Mouse (Mus musculus) adrenal gland, postnatal 25 days (tissue): ENCODE measurements around the gene Lhcgr. TPM values are rescaled to one million over a fixed set of nuclear protein-coding genes. Genes with fewer than 3 reads are reported as not detected.

Experiments used
- DNase-seq: peaks from one replicate; pipeline ENCODE4 v3.0.0; 2021; ENCODE audit warnings: mixed read lengths
- total RNA-seq: library from RNA; stranded (reverse); gene quantifications from 2 replicates; pipeline ENCODE4 v1.2.3, GENCODE M21; 2021

Gene Lhcgr
- total RNA-seq, 1 experiment from 2014 or later: not detected

GRCm38 (mm10) chr17:88703112-88703511 is 88.7 kb downstream of the Lhcgr start:
- no peak for DNase-seq

GRCm38 (mm10) chr17:88702345-88702744 is 89.4 kb downstream of the Lhcgr start:
- no peak for DNase-seq

GRCm38 (mm10) chr17:88700901-88701300 is 90.9 kb downstream of the Lhcgr start:
- DNase-seq: no peak

DNA sequence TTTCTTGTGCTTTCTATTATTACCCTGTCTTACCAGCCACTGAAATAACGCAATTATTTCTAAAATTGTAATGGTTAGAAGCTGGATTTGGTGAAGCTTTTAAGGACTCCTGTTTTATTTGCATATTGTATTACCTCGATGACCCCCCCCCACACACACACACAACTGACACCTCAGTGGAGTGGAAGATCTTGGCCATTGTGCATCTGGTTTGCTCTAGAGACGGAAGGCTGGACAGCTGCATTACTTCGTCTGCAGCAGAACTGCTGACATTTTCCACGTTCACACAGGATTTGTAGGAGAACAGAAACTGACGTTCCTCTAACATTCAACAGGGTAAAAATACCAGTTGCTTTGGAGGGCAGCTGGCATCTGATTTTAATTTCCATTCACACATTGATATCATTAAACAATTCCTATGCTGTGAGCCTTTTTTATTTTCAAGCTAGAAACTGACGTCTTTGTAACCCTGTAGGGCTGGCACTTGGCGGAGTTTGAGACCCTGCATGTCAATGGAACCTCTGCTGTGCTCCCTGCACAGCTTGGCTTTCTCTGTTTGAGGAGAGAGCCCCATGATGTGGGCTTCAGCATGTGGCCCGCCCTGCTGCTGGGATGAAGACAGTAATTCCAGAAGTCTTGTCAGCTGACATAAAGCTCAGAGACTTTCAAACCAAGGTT is 95.0 kb downstream of the Lhcgr start:
- no peak for DNase-seq

GRCm38 (mm10) chr17:88688226-88688625 is 103.6 kb downstream of the Lhcgr start:
- DNase-seq: no peak

- DNase-seq: no peak
Measured at GRCm38 (mm10) chr17:88675310-88676309, 116.2 kb downstream of the Lhcgr start.

GRCm38 (mm10) chr17:88670800-88671199 is 121.0 kb downstream of the Lhcgr start:
- DNase-seq: no peak

- DNase-seq: no peak
Measured at GRCm38 (mm10) chr17:88669921-88670320, 121.9 kb downstream of the Lhcgr start.

GRCm38 (mm10) chr17:88668452-88668851 is 123.3 kb downstream of the Lhcgr start, which contains the start of gene Gtf2a1l:
Gene Gtf2a1l (plus strand): TSS chr17:88668660.
- DNase-seq: peak; percentile 60

Other genes starting within 250 kb of the Lhcgr start
- 26.0 and 33.3 TPM in 2 replicates for gene Ston1, start 194.3 kb downstream of the Lhcgr start, total RNA-seq
- gene Gtf2a1l, start 123.3 kb downstream of the Lhcgr start, total RNA-seq: not detected in 2 replicates